10 mouse cellular contexts compared by ENCODE assay signal in the genomic region with DNA sequence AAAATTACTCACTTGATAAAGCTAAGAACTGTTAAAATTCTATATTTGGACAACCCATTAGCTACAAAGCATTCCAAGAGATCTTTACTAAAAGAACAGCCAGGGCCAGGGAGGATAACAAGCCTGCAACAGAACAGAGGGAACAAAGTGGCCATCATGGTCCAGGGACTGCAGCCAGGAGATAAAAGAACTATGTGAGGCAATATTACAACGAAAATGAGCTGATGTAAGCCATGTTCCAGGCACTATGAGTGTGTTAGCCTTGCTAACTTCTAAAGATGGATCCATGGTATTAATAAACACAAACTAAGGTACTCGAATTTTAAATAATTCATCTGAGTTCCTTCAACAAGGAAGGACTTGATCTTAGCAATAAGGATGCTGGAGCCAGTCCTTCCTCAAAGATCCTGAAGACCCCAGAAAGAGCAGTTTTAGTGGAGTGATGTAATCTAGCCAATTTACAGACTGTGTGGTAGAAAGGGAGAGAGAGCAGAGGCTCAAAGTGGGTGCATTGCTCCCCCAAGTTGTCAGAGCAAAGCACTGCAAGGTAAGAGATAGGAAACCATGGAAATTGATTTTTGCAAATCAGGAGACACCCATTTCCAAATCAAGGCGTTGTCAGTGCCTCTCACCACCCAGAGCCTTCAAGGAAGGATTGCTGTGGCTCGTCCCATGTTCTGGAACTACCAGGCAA. TPM values are rescaled to one million over a fixed set of nuclear protein-coding genes. Genes with fewer than 3 reads are reported as not detected.
DNase-seq lines count a peak whose midpoint lies in the region; ATAC-seq and TF ChIP-seq lines count a peak whose summit lies in the region.
"Had no signal": no experiment of that assay in that cellular context is flagged by ENCODE, and none has a peak within 500 bp of the region (broad histone marks: within the 10 kb centered on the region; RNA-seq: fewer than 3 reads in every experiment).

No protein-coding gene starts in this region.

- no peak for TF ChIP-seq EP300 in liver, postnatal 0 days (IDR thresholded peaks at IDR 0.05; ENCODE audit: low read depth)

- peak; percentile 77 for TF ChIP-seq CTCF in forebrain, postnatal 0 days (IDR thresholded peaks at IDR 0.05; ENCODE audit: low read depth)
- peak; percentile 65 for TF ChIP-seq CTCF in liver, postnatal 0 days (IDR thresholded peaks at IDR 0.05; ENCODE audit: low read depth)
- peak; percentile 87 for TF ChIP-seq CTCF in cortical plate, adult 2 months (IDR thresholded peaks at IDR 0.05; ENCODE audit: extremely low read depth, insufficient read depth, low read length)

- no peak overlapping the region for H3K4me2 ChIP-seq in forebrain, postnatal 0 days (ENCODE audit: low read depth)
- no peak overlapping the region for H3K4me2 ChIP-seq in liver, postnatal 0 days (ENCODE audit: low read depth, low read length)
- H3K4me2 ChIP-seq in liver, embryonic 12.5 days, result no peak overlapping the region
- H3K4me2 ChIP-seq: embryonic facial prominence, embryonic 13.5 days had no signal

- no peak for TF ChIP-seq POLR2A in cortical plate, adult 2 months (IDR thresholded peaks at IDR 0.05; ENCODE audit: extremely low read depth, insufficient read depth, low read length)

- WGBS in forebrain, postnatal 0 days, result 58% methylated on average over 4 of the region's 4 CpGs
- 70% methylated on average over 4 of the region's 4 CpGs for WGBS in forebrain, embryonic 10.5 days
- WGBS in liver, postnatal 0 days (ENCODE audit: insufficient replicate concordance), result 42% methylated on average over 4 of the region's 4 CpGs
- WGBS in liver, embryonic 12.5 days (ENCODE audit: insufficient replicate concordance), result 30% methylated on average over 4 of the region's 4 CpGs

- H3K27me3 ChIP-seq in forebrain, postnatal 0 days (ENCODE audit: insufficient read depth, low read length), result no peaks in the 10 kb centered on the region
- no peaks in the 10 kb centered on the region for H3K27me3 ChIP-seq in forebrain, embryonic 10.5 days (ENCODE audit: poor library complexity, severe bottlenecking)
- no peaks in the 10 kb centered on the region for H3K27me3 ChIP-seq in liver, postnatal 0 days (ENCODE audit: insufficient read depth, low read length)
- H3K27me3 ChIP-seq in liver, embryonic 12.5 days (replicated peaks), result no peaks in the 10 kb centered on the region
- H3K27me3 ChIP-seq: embryonic facial prominence, embryonic 13.5 days had no signal

- no peaks in the 10 kb centered on the region for H3K9me3 ChIP-seq in forebrain, postnatal 0 days (ENCODE audit: low read length)
- H3K9me3 ChIP-seq in forebrain, embryonic 10.5 days, result no peaks in the 10 kb centered on the region
- no peaks in the 10 kb centered on the region for H3K9me3 ChIP-seq in liver, postnatal 0 days (ENCODE audit: low read length)
- H3K9me3 ChIP-seq in liver, embryonic 12.5 days (replicated peaks), result no peaks in the 10 kb centered on the region
- H3K9me3 ChIP-seq: embryonic facial prominence, embryonic 13.5 days had no signal

- intact Hi-C loops in left cerebral cortex, postnatal 4 days (cut with DNase I), result loop anchor here (10.0 kb wide), 1 partner anchor 199 kb away; the partner anchor contains the start of gene Slc35f4

- H3K36me3 ChIP-seq in forebrain, postnatal 0 days (ENCODE audit: insufficient read depth), result no peaks in the 10 kb centered on the region
- no peaks in the 10 kb centered on the region for H3K36me3 ChIP-seq in forebrain, embryonic 10.5 days (replicated peaks)
- no peaks in the 10 kb centered on the region for H3K36me3 ChIP-seq in liver, postnatal 0 days (replicated peaks; ENCODE audit: insufficient read depth, low read length)
- H3K36me3 ChIP-seq in liver, embryonic 12.5 days, result no peaks in the 10 kb centered on the region
- H3K36me3 ChIP-seq: embryonic facial prominence, embryonic 13.5 days had no signal

- no peak overlapping the region for H3K4me3 ChIP-seq in forebrain, postnatal 0 days (ENCODE audit: low read depth, low read length)
- H3K4me3 ChIP-seq in forebrain, embryonic 10.5 days, result no peak overlapping the region
- no peak overlapping the region for H3K4me3 ChIP-seq in liver, postnatal 0 days (ENCODE audit: low read depth, low read length)
- no peak overlapping the region for H3K4me3 ChIP-seq in liver, embryonic 12.5 days
- H3K4me3 ChIP-seq in cortical plate, adult 2 months (ENCODE audit: insufficient read depth, low read length), result no peak overlapping the region
- H3K4me3 ChIP-seq: embryonic facial prominence, embryonic 13.5 days had no signal

- peak; percentile 82 for ATAC-seq in forebrain, postnatal 0 days
- 0 out of 2 replicates have a peak, but pooled peaks have one; percentile 33 for ATAC-seq in liver, postnatal 0 days
- ATAC-seq in liver, embryonic 12.5 days, result no peak
- no peak for ATAC-seq in erythroblast, adult 5-6 weeks (replicated peaks; ENCODE audit: low FRiP score, poor library complexity, severe bottlenecking)

- H3K9ac ChIP-seq in forebrain, postnatal 0 days, result no peak overlapping the region
- H3K9ac ChIP-seq in liver, postnatal 0 days (replicated peaks), result no peak overlapping the region
- H3K9ac ChIP-seq in liver, embryonic 12.5 days, result no peak overlapping the region
- H3K9ac ChIP-seq: embryonic facial prominence, embryonic 13.5 days had no signal

- H3K4me1 ChIP-seq in forebrain, postnatal 0 days (ENCODE audit: insufficient read depth), result no peaks in the 10 kb centered on the region
- no peaks in the 10 kb centered on the region for H3K4me1 ChIP-seq in forebrain, embryonic 10.5 days
- H3K4me1 ChIP-seq in liver, postnatal 0 days (ENCODE audit: insufficient read depth), result no peaks in the 10 kb centered on the region
- H3K4me1 ChIP-seq in liver, embryonic 12.5 days, result no peaks in the 10 kb centered on the region
- H3K4me1 ChIP-seq in cortical plate, adult 2 months (ENCODE audit: control insufficient read depth, insufficient read depth, low read length), result no peaks in the 10 kb centered on the region
- H3K4me1 ChIP-seq: embryonic facial prominence, embryonic 13.5 days had no signal

- DNase-seq in forebrain, postnatal 0 days, result peak; percentile 53
- no peak for DNase-seq in forebrain, embryonic 10.5 days (ENCODE audit: extremely low spot score, low spot score)
- no peak for DNase-seq in liver, postnatal 0 days
- DNase-seq in left cerebral cortex, postnatal 4 days, result peak; percentile 7
- no peak for DNase-seq in ovary, postnatal 14 days (ENCODE audit: low spot score)

- H3K27ac ChIP-seq in forebrain, postnatal 0 days (ENCODE audit: low read depth, low read length), result no peak overlapping the region
- H3K27ac ChIP-seq in forebrain, embryonic 10.5 days, result no peak overlapping the region
- H3K27ac ChIP-seq in liver, postnatal 0 days (ENCODE audit: low read depth), result no peak overlapping the region
- no peak overlapping the region for H3K27ac ChIP-seq in liver, embryonic 12.5 days
- no peak overlapping the region for H3K27ac ChIP-seq in cortical plate, adult 2 months (ENCODE audit: insufficient read depth, low read length)
- H3K27ac ChIP-seq: embryonic facial prominence, embryonic 13.5 days had no signal

RNA-seq across cellular contexts. Expression of gene Armh4, which starts 59.7 kb away (rescaled TPM):
- total RNA-seq in forebrain, postnatal 0 days (2014; rRNA removed), result 18.8 and 20.4 TPM in 2 replicates
- polyA plus RNA-seq in forebrain, postnatal 0 days (2015; fragmentation: Nextera tagmentation; extraction: Ambion mirVana), result 10.3 and 16.1 TPM in 2 replicates
- 19.8 and 20.1 TPM in 2 replicates for polyA plus RNA-seq in forebrain, embryonic 10.5 days (2016; fragmentation: Nextera tagmentation; extraction: Ambion mirVana)
- polyA plus RNA-seq in liver, postnatal 0 days (2015; fragmentation: Nextera tagmentation; extraction: Ambion mirVana), result 0.18 and 0.32 TPM in 2 replicates
- polyA plus RNA-seq in liver, embryonic 12.5 days (2016; fragmentation: Nextera tagmentation; extraction: Ambion mirVana), result 2.2 and 3.9 TPM in 2 replicates
- polyA plus RNA-seq in cortical plate, adult 2 months (2012; rRNA removed), result 12.8 and 13.2 TPM in 2 replicates
- total RNA-seq in left cerebral cortex, postnatal 4 days (2021), result 10 to 100 TPM; 23.0 to 23.6 TPM
- total RNA-seq in erythroblast, adult 5-6 weeks (2015; ENCODE audit: low replicate concordance), result not detected in 2 replicates
- not detected in 2 replicates for total RNA-seq in erythroblast, adult 5-6 weeks (2017; ENCODE audit: low replicate concordance)
- total RNA-seq: MEL had no signal

Comparison
In these comparisons a context has a peak if more than half of its experiments do, and no peak if none do; other contexts are left out.
1. ATAC-seq: peak in forebrain, postnatal 0 days (single experiment) and liver, postnatal 0 days (single experiment); none in liver, embryonic 12.5 days (single experiment) and erythroblast, adult 5-6 weeks (single experiment).
2. DNase-seq: peak in forebrain, postnatal 0 days (single experiment) and left cerebral cortex, postnatal 4 days (single experiment); none in forebrain, embryonic 10.5 days (single experiment), liver, postnatal 0 days (single experiment) and ovary, postnatal 14 days (single experiment).
3. Peak in every context shown above with its lines, with median percentiles within 50 percentile points of each other: CTCF ChIP-seq.